Mouse (Mus musculus): ENCODE results near the gene Efhc1. TPM values are rescaled to one million over a fixed set of nuclear protein-coding genes. Genes with fewer than 3 reads are reported as not detected.

The Efhc1 gene
- total and polyA plus RNA-seq, 2 experiments from 2014 or later = 1.6 to 15.6 TPM

DNA sequence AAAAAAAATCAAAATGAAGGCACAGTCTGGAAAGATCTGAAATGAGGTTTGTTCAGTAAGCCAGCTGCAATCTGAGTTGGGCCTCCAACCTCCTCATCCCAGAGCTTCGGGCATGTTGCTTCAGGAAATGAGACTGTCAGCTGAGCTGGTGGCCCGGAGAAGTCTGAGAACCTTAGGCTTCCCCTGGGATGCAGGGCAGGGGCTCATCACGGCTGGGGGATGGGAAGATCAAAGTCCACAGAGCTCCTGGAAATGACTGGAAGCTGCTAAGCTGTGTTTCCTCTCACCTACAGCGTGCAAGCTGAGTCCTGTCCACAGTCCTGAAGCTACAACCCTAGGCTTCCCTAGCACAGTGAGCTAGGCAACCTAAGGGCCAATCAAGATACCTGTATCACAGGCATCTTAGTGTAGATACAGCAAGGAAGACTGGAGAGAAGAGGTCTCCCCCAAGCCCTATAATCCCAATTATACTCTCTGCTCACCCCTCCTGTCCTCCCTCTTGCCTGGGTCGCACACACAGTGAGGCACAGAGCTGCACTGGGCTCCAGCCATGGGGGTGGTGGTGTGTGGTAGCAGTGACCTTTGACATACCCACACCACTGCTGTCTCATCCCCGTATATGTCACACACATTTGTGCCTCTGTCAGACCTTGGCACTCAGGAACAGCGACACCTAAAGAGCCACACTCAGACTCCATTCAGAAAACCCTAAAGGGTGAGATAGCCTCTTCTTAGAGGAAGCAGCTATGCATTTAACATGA lies 56.7 kb downstream of the Efhc1 start:
- H3K4me2 ChIP-seq (ENCODE audit: low read depth, low read length, poor library complexity, severe bottlenecking) = no peak overlapping the region
- no peak for TF ChIP-seq CTCF (IDR thresholded peaks at IDR 0.05)
- DNase-seq (ENCODE audit: low spot score) (no peak), ATAC-seq (ENCODE audit: low FRiP score) (no peak)
- H3K4me1 ChIP-seq (ENCODE audit: insufficient read depth, low read length) = no peaks in the 10 kb centered on the region
- H3K36me3 ChIP-seq (ENCODE audit: insufficient read depth, low read length) = no peaks in the 10 kb centered on the region
- H3K27me3 ChIP-seq (ENCODE audit: insufficient read depth, low read length) = no peaks in the 10 kb centered on the region
- H3K27ac ChIP-seq (ENCODE audit: low read depth, low read length) = no peak overlapping the region
- no peak overlapping the region for H3K4me3 ChIP-seq (ENCODE audit: low read depth, low read length)
- no peaks in the 10 kb centered on the region for H3K9me3 ChIP-seq (ENCODE audit: low read length)
- H3K9ac ChIP-seq (replicated peaks; ENCODE audit: low read length, poor library complexity, severe bottlenecking) = no peak overlapping the region
- WGBS = 84% methylated on average over 7 of the region's 7 CpGs

DNA sequence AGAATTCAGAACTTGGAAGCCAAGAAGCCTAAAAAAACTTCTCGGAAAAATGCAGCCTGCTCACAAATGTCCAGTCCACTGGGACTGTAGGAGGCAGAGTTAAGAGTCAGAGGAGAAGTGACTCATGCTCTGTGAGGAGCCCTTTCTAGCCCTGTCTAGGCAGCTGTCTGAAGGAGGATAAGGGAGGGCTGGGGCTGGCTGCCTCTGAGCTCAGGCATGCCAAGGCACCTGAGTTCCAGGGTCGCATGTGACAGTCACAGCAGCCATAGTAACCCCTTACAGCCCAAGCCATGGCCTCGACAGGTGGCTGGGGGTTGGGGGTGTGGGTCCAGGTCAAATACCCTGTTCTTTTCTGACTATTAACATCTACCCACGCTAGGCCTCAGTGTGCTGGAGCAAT lies 57.5 kb downstream of the Efhc1 start:
- Histone ChIP-seq H3K9ac (replicated peaks; ENCODE audit: low read length, poor library complexity, severe bottlenecking) (no peak overlapping the region), H3K4me2 (ENCODE audit: low read depth, low read length, poor library complexity, severe bottlenecking) (no peak overlapping the region), H3K27ac (ENCODE audit: low read depth, low read length) (no peak overlapping the region), H3K4me1 (ENCODE audit: insufficient read depth, low read length) (no peaks in the 10 kb centered on the region), H3K4me3 (ENCODE audit: low read depth, low read length) (no peak overlapping the region), H3K36me3 (ENCODE audit: insufficient read depth, low read length) (no peaks in the 10 kb centered on the region), H3K27me3 (ENCODE audit: insufficient read depth, low read length) (no peaks in the 10 kb centered on the region), H3K9me3 (ENCODE audit: low read length) (no peaks in the 10 kb centered on the region)
- ATAC-seq (ENCODE audit: low FRiP score) (no peak), DNase-seq (ENCODE audit: low spot score) (no peak)
- WGBS = 77% methylated on average over 4 of the region's 4 CpGs
- no peak for TF ChIP-seq CTCF (IDR thresholded peaks at IDR 0.05)

DNA sequence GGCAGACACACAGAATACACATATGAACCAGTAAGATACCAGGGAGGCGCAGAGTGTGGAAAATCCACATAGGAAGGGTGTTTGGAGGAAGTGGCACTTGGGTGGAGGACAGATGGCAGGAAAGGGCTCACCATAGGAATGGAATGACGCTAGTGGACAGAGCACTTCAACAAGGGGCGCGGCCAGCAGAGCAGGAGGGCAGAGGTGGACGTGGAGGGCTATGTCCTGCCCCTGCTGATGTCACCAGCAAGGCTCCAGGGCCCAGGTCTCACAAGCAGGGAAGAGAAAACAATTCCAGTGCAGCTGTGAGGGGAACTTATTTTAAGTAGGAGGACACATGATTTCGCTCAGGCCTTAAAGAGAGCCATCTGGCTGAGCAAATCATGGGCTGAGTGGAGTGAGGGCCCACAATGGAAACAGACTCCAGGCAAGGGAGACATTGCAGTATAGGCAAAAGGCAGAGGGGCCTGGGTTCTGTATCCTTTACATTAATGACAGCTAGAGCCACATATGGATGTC lies 58.9 kb downstream of the Efhc1 start:
- no peak for TF ChIP-seq CTCF (IDR thresholded peaks at IDR 0.05)
- 83% methylated on average over 6 of the region's 6 CpGs for WGBS
- Histone ChIP-seq H3K9me3 (ENCODE audit: low read length) (no peaks in the 10 kb centered on the region), H3K4me3 (ENCODE audit: low read depth, low read length) (no peak overlapping the region), H3K27ac (ENCODE audit: low read depth, low read length) (no peak overlapping the region), H3K4me1 (ENCODE audit: insufficient read depth, low read length) (no peaks in the 10 kb centered on the region), H3K9ac (replicated peaks; ENCODE audit: low read length, poor library complexity, severe bottlenecking) (no peak overlapping the region), H3K4me2 (ENCODE audit: low read depth, low read length, poor library complexity, severe bottlenecking) (no peak overlapping the region), H3K36me3 (ENCODE audit: insufficient read depth, low read length) (no peaks in the 10 kb centered on the region), H3K27me3 (ENCODE audit: insufficient read depth, low read length) (no peaks in the 10 kb centered on the region)
- ATAC-seq (ENCODE audit: low FRiP score) (no peak), DNase-seq (ENCODE audit: low spot score) (no peak)

DNA sequence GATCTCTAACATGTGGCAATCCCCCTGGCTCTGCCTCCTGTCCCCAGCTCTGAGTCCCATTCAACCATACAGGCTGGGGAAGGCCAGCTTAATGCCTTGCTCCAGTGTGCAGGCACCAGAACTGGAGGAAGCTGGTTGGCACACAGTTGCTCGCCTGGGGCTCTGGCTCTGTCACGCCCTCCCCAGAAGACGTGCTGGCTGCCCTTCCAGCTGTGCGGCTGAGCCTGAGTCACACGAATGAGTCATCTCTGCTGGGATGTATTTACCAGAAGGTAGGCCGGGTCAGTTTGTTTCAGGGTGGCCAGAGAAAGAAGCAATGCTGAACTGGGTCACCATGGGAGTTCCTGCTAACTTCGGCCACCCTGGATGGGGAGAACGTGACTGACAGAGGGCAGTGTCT lies 63.0 kb downstream of the Efhc1 start:
- Histone ChIP-seq H3K9me3 (ENCODE audit: low read length) (no peaks in the 10 kb centered on the region), H3K27me3 (ENCODE audit: insufficient read depth, low read length) (no peaks in the 10 kb centered on the region), H3K9ac (replicated peaks; ENCODE audit: low read length, poor library complexity, severe bottlenecking) (no peak overlapping the region), H3K36me3 (ENCODE audit: insufficient read depth, low read length) (no peaks in the 10 kb centered on the region), H3K4me3 (ENCODE audit: low read depth, low read length) (no peak overlapping the region), H3K4me1 (ENCODE audit: insufficient read depth, low read length) (no peaks in the 10 kb centered on the region), H3K4me2 (ENCODE audit: low read depth, low read length, poor library complexity, severe bottlenecking) (no peak overlapping the region), H3K27ac (ENCODE audit: low read depth, low read length) (no peak overlapping the region)
- WGBS = 69% methylated on average over 8 of the region's 8 CpGs
- TF ChIP-seq CTCF (IDR thresholded peaks at IDR 0.05) = no peak
- ATAC-seq (ENCODE audit: low FRiP score) (no peak), DNase-seq (ENCODE audit: low spot score) (no peak)

DNA sequence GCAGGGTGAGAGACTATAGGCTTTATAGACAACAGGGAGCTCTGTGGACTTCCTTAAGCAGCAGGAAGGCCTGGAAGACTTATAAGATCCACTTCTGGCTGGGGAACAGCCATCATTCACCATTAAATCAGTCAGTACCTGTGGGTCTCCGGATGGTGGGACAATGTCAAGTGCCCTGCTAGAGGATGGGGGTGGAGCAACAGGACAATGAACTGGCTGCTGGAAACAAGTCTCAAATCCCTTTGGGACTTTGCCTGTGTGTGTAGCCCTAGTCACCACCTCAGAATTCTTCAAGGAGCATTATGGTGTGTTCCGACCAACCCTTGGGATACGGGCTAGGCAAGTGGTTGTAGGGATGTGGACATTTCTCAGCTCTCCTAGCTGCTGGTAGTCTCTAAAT lies 71.7 kb downstream of the Efhc1 start:
- Histone ChIP-seq H3K4me2 (ENCODE audit: low read depth, low read length, poor library complexity, severe bottlenecking) (no peak overlapping the region), H3K4me1 (ENCODE audit: insufficient read depth, low read length) (no peaks in the 10 kb centered on the region), H3K4me3 (ENCODE audit: low read depth, low read length) (no peak overlapping the region), H3K36me3 (ENCODE audit: insufficient read depth, low read length) (no peaks in the 10 kb centered on the region), H3K27me3 (ENCODE audit: insufficient read depth, low read length) (no peaks in the 10 kb centered on the region), H3K9ac (replicated peaks; ENCODE audit: low read length, poor library complexity, severe bottlenecking) (no peak overlapping the region), H3K9me3 (ENCODE audit: low read length) (no peaks in the 10 kb centered on the region), H3K27ac (ENCODE audit: low read depth, low read length) (no peak overlapping the region)
- DNase-seq (ENCODE audit: low spot score) (no peak), ATAC-seq (ENCODE audit: low FRiP score) (no peak)
- 87% methylated on average over 3 of the region's 3 CpGs for WGBS
- no peak for TF ChIP-seq CTCF (IDR thresholded peaks at IDR 0.05)

DNA sequence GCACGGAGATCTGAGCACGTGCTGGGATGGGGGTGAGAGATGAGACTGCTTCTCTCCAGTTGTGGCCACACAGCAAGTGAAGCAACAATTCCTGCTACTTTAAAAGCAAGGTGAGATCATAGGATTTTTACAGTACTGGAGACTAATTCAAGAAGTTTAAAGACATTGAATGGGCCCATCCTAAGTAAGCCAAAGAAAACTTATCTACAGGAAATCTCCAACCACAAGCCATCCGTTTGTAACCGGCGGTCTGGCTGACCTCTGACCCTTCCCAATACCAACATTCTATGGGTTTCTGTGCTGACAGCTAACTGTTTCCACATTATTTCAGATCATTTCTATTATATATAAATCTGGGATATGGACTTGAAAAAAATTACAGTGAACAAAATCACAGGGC lies 73.8 kb downstream of the Efhc1 start:
- Histone ChIP-seq H3K36me3 (ENCODE audit: insufficient read depth, low read length) (no peaks in the 10 kb centered on the region), H3K4me3 (ENCODE audit: low read depth, low read length) (no peak overlapping the region), H3K27ac (ENCODE audit: low read depth, low read length) (no peak overlapping the region), H3K4me2 (ENCODE audit: low read depth, low read length, poor library complexity, severe bottlenecking) (no peak overlapping the region), H3K9me3 (ENCODE audit: low read length) (no peaks in the 10 kb centered on the region), H3K27me3 (ENCODE audit: insufficient read depth, low read length) (no peaks in the 10 kb centered on the region), H3K4me1 (ENCODE audit: insufficient read depth, low read length) (no peaks in the 10 kb centered on the region), H3K9ac (replicated peaks; ENCODE audit: low read length, poor library complexity, severe bottlenecking) (no peak overlapping the region)
- ATAC-seq (ENCODE audit: low FRiP score) = no peak
- no peak for TF ChIP-seq CTCF (IDR thresholded peaks at IDR 0.05)
- no peak for DNase-seq (ENCODE audit: low spot score)
- 86% methylated on average over 5 of the region's 5 CpGs for WGBS
